Mouse (Mus musculus) spleen, adult 2 months (tissue): Measurements from ENCODE around the gene Ccdc167.

Source experiments
- CTCF ChIP-seq: fragments of 200-500 bp; IDR thresholded peaks from 2 replicates; pipeline ENCODE4 v1.5.1; 2011; ENCODE audit warnings: mild to moderate bottlenecking, inconsistent platforms; ENCODE audit not compliant: insufficient read depth, insufficient read length, insufficient replicate concordance; ENCODE audit errors: extremely low read depth
- POLR2A ChIP-seq: fragments of 200-500 bp; IDR thresholded peaks from 2 replicates; pipeline ENCODE4 v1.6.1; 2011; ENCODE audit warnings: low read depth, low read length, inconsistent platforms

DNA sequence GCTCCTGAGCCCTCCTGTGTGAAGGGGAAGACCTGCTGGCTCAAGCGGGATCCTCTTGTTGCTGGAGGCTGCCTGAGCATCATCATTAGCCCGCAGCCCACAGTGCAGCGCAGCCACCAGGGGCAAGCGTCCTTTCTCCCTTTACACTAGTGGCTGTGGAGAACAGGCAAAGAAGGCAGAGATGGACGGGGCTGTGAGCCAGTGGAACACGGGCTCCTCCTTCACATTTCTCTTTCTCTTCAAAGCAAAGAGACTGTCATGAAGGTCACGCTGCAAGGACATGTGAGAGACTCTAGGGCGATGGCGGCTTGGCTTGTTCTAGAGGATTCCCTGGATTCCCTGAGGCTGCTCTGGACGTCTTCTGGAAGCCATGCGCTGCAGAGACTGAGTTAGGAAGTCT lies 75.9 kb downstream of the Ccdc167 start:
- TF ChIP-seq CTCF = no peak
- no peak for TF ChIP-seq POLR2A
